Comparison of ENCODE assay signal across 19 mouse cellular contexts in genomic region chr9:50433978-50434377, GRCm38 (mm10).
A peak's percentile ranks its signal among the peaks of the same experiment; 100 is the strongest.
DNase-seq lines count a peak whose midpoint lies in the region; ATAC-seq and TF ChIP-seq lines count a peak whose summit lies in the region.
"Had no signal": no experiment of that assay in that cellular context is flagged by ENCODE, and none has a peak within 500 bp of the region (broad histone marks: within the 10 kb centered on the region; RNA-seq: fewer than 3 reads in every experiment).

No protein-coding gene starts in this region.

- no peak overlapping the region for H3K4me3 ChIP-seq in heart, embryonic 10.5 days
- H3K4me3 ChIP-seq in kidney, embryonic 16.5 days (ENCODE audit: low read length): no peak overlapping the region
- H3K4me3 ChIP-seq in liver, postnatal 0 days (ENCODE audit: low read depth, low read length): no peak overlapping the region
- H3K4me3 ChIP-seq: embryonic facial prominence, embryonic 13.5 days; erythroblast, embryonic 14.5 days; forebrain, embryonic 10.5 days; heart, embryonic 13.5 days had no signal

- WGBS in heart, embryonic 10.5 days: 83% methylated on average over 4 of the region's 4 CpGs
- WGBS in kidney, embryonic 16.5 days: 37% methylated on average over 4 of the region's 4 CpGs
- 67% methylated on average over 4 of the region's 4 CpGs for WGBS in liver, postnatal 0 days (ENCODE audit: insufficient replicate concordance)

- H3K9ac ChIP-seq in kidney, embryonic 16.5 days (replicated peaks; ENCODE audit: low read length): no peak overlapping the region
- no peak overlapping the region for H3K9ac ChIP-seq in liver, postnatal 0 days (replicated peaks)
- H3K9ac ChIP-seq: embryonic facial prominence, embryonic 13.5 days; heart, embryonic 13.5 days had no signal

- no peak for TF ChIP-seq CTCF in liver, postnatal 0 days (IDR thresholded peaks at IDR 0.05; ENCODE audit: low read depth)

- DNase-seq in heart, adult 11 months: peak; percentile 29
- no peak for DNase-seq in heart, embryonic 10.5 days (ENCODE audit: low spot score)
- no peak for DNase-seq in kidney, adult 11 months
- peak; percentile 21 for DNase-seq in retina, postnatal 1 day
- DNase-seq in retina, embryonic 14.5 days (ENCODE audit: low spot score): no peak
- no peak for DNase-seq in liver, postnatal 0 days
- DNase-seq: adrenal gland, adult 2 months; adrenal gland, postnatal 25 days; cerebellum, adult 8-10 months; cerebellum, postnatal 25 days; gastrocnemius, postnatal 14 days; heart, postnatal 36 days had no signal

- H3K36me3 ChIP-seq in heart, embryonic 10.5 days: no peaks in the 10 kb centered on the region
- no peaks in the 10 kb centered on the region for H3K36me3 ChIP-seq in kidney, embryonic 16.5 days (ENCODE audit: insufficient read depth, low read length)
- H3K36me3 ChIP-seq in liver, postnatal 0 days (replicated peaks; ENCODE audit: insufficient read depth, low read length): no peaks in the 10 kb centered on the region
- H3K36me3 ChIP-seq: embryonic facial prominence, embryonic 13.5 days; forebrain, embryonic 10.5 days; heart, embryonic 13.5 days had no signal

- TF ChIP-seq EP300 in liver, postnatal 0 days (IDR thresholded peaks at IDR 0.05; ENCODE audit: low read depth): no peak

- no peak overlapping the region for H3K27ac ChIP-seq in heart, embryonic 10.5 days
- H3K27ac ChIP-seq in kidney, embryonic 16.5 days (ENCODE audit: low read length): no peak overlapping the region
- no peak overlapping the region for H3K27ac ChIP-seq in liver, postnatal 0 days (ENCODE audit: low read depth)
- H3K27ac ChIP-seq: embryonic facial prominence, embryonic 13.5 days; forebrain, embryonic 10.5 days; heart, embryonic 13.5 days had no signal

- peak; percentile 82; the same call in 1 of the 2 replicates for ATAC-seq in kidney, embryonic 16.5 days (ENCODE audit: low FRiP score, low TSS enrichment)
- no peak for ATAC-seq in liver, postnatal 0 days
- ATAC-seq: forebrain, embryonic 16.5 days; hindbrain, embryonic 16.5 days had no signal

- H3K9me3 ChIP-seq in heart, embryonic 10.5 days: no peaks in the 10 kb centered on the region
- H3K9me3 ChIP-seq in kidney, embryonic 16.5 days (ENCODE audit: low read length): no peaks in the 10 kb centered on the region
- H3K9me3 ChIP-seq in liver, postnatal 0 days (ENCODE audit: low read length): no peaks in the 10 kb centered on the region
- H3K9me3 ChIP-seq: embryonic facial prominence, embryonic 13.5 days; forebrain, embryonic 10.5 days; heart, embryonic 13.5 days had no signal

- peaks cover 12% of the 10 kb centered on the region; the same call in 1 of the 2 replicates for H3K27me3 ChIP-seq in heart, embryonic 10.5 days (ENCODE audit: insufficient read depth, poor library complexity, severe bottlenecking)
- H3K27me3 ChIP-seq in kidney, embryonic 16.5 days (ENCODE audit: insufficient read depth, low read length): no peaks in the 10 kb centered on the region
- 0 out of 2 replicates have a peak, but pooled peaks cover 4% of the 10 kb centered on the region for H3K27me3 ChIP-seq in liver, postnatal 0 days (ENCODE audit: insufficient read depth, low read length)

- peaks cover 5% of the 10 kb centered on the region; the same call in 1 of the 2 replicates for H3K4me1 ChIP-seq in heart, embryonic 10.5 days
- peaks cover 11% of the 10 kb centered on the region; the same call in 1 of the 2 replicates for H3K4me1 ChIP-seq in kidney, embryonic 16.5 days (ENCODE audit: insufficient read depth, low read length)
- H3K4me1 ChIP-seq in liver, postnatal 0 days (ENCODE audit: insufficient read depth): no peaks in the 10 kb centered on the region

- H3K4me2 ChIP-seq in kidney, embryonic 16.5 days (replicated peaks; ENCODE audit: low read depth, low read length): no peak overlapping the region
- no peak overlapping the region for H3K4me2 ChIP-seq in liver, postnatal 0 days (ENCODE audit: low read depth, low read length)
- H3K4me2 ChIP-seq: embryonic facial prominence, embryonic 13.5 days; heart, embryonic 13.5 days had no signal

Comparison
In these comparisons a context has a peak if more than half of its experiments do, and no peak if none do; other contexts are left out.
1. DNase-seq: peak in heart, adult 11 months (single experiment) and retina, postnatal 1 day (single experiment); none in heart, embryonic 10.5 days (single experiment), kidney, adult 11 months (single experiment), retina, embryonic 14.5 days (single experiment) and liver, postnatal 0 days (single experiment).